Mouse (Mus musculus) hindbrain, embryonic 12.5 days (tissue): ENCODE measurements around the gene Slc39a1. TPM values are rescaled to one million over a fixed set of nuclear protein-coding genes. Genes with fewer than 3 reads are reported as not detected.
"Not testable (repeated sequence)": the region's sequence is repeated elsewhere in the genome, so short reads cannot be mapped to it uniquely, and the experiment has no call there.

Experiments used
- ATAC-seq: fragments of 200-750 bp; cut with Nextera tagmentation; 2 replicates; pipeline ENCODE4 v1.8.0; 2017; ENCODE audit warnings: moderate TSS enrichment; ENCODE audit not compliant: low FRiP score
- H3K27ac ChIP-seq: fragments of 300-500 bp; sonication (generic); 2 replicates; pipeline ENCODE4 v1.5.1; 2016; ENCODE audit warnings: mild to moderate bottlenecking
- H3K27me3 ChIP-seq: fragments of 300-500 bp; sonication (generic); 2 replicates; pipeline ENCODE4 v1.6.1; 2016; ENCODE audit warnings: mild to moderate bottlenecking
- H3K36me3 ChIP-seq: fragments of 300-500 bp; sonication (generic); 2 replicates; pipeline ENCODE4 v1.6.1; 2016; ENCODE audit warnings: mild to moderate bottlenecking
- H3K4me1 ChIP-seq: fragments of 300-500 bp; sonication (generic); 2 replicates; pipeline ENCODE4 v1.6.1; 2016
- H3K4me2 ChIP-seq: fragments of 300-500 bp; sonication (generic); replicated peaks from 2 replicates; pipeline ENCODE4 v1.6.1; 2016; ENCODE audit warnings: mild to moderate bottlenecking
- H3K4me3 ChIP-seq: fragments of 300-500 bp; sonication (generic); 2 replicates; pipeline ENCODE4 v1.5.1; 2016; ENCODE audit warnings: mild to moderate bottlenecking
- H3K9ac ChIP-seq: fragments of 300-500 bp; sonication (generic); 2 replicates; pipeline ENCODE4 v1.6.1; 2016; ENCODE audit warnings: mild to moderate bottlenecking, moderate library complexity
- H3K9me3 ChIP-seq: fragments of 300-500 bp; sonication (generic); replicated peaks from 2 replicates; pipeline ENCODE4 v1.6.1; 2016; ENCODE audit warnings: mild to moderate bottlenecking
- WGBS: fragments of 180-500 bp; shearing (Covaris S2); methylation state at CpG from one replicate; pipeline ENCODE4 v1.1.7; 2016; 5-methylcytosine and 5-hydroxymethylcytosine counted together
- polyA plus RNA-seq: library from polyadenylated mRNA; unstranded; fragments of >200 nt; fragmentation: Nextera tagmentation; extraction: Ambion mirVana; gene quantifications from 2 replicates; pipeline ENCODE4 v1.2.1, GENCODE M21; 2016

The Slc39a1 gene
- polyA plus RNA-seq, 1 experiment from 2014 or later, result 46.9 TPM

- H3K36me3 ChIP-seq, result peaks cover 49% of the 10 kb centered on the region
- WGBS, result 95% methylated on average over 22 of the region's 22 CpGs
- ATAC-seq, result no peak
- H3K4me3 ChIP-seq, result no peak overlapping the region
- H3K9ac ChIP-seq, result no peak overlapping the region
- no peak overlapping the region for H3K27ac ChIP-seq
- H3K4me2 ChIP-seq, result no peak overlapping the region
- H3K4me1 ChIP-seq, result no peaks in the 10 kb centered on the region
- no peaks in the 10 kb centered on the region for H3K27me3 ChIP-seq
- no peaks in the 10 kb centered on the region for H3K9me3 ChIP-seq
Measured at GRCm38 (mm10) chr3:90273855-90274254, 25.9 kb downstream of the Slc39a1 start.

DNA sequence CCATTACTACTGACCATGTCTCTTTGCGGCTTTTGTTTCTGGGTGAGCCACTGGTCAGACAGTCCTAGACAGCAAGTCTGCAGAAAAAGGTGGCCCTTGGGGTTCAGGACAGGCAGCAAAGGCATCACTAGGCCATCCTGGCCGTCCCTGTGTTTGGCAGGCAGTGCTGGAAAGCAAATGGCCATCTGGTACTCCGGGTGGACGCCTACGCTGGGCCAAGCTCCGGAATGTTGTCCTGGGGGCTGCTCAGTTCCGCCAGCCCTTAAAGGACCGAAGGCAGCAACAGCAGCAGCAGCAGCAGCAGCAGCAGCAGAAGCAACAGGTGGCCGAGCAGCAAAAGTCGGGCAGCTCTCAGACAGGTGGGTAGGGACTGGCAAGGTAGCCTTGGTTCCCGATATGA is 27.3 kb downstream of the Slc39a1 start:
- H3K27me3 ChIP-seq, result no peaks in the 10 kb centered on the region
- peaks cover 63% of the 10 kb centered on the region for H3K36me3 ChIP-seq
- no peak overlapping the region for H3K4me2 ChIP-seq
- ATAC-seq, result no peak
- no peak overlapping the region for H3K4me3 ChIP-seq
- WGBS, result 94% methylated on average over 11 of the region's 11 CpGs
- H3K27ac ChIP-seq, result no peak overlapping the region
- no peak overlapping the region for H3K9ac ChIP-seq
- no peaks in the 10 kb centered on the region for H3K9me3 ChIP-seq
- no peaks in the 10 kb centered on the region for H3K4me1 ChIP-seq

DNA sequence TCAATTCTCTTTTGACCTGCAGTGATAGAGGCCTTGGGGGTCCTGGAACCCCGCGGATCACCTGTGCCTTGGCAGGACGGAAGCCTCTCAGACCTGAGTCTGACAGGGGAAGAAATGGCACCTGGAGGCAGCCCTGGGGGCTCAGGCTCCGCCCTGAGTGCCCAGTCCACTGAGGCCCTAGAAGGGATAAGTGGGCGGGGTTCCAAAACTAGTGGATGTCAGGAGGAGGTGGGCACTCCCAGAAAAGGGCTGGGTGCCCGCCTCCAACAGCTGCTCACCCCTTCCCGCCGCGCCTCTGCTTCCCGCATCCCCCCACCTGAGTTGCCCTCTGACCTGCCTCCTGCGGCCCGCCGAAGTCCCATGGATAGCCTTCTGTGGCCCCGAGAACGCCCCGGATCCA is 28.9 kb downstream of the Slc39a1 start:
- peaks cover 70% of the 10 kb centered on the region for H3K36me3 ChIP-seq
- H3K4me1 ChIP-seq, result no peaks in the 10 kb centered on the region
- H3K4me3 ChIP-seq, result no peak overlapping the region
- H3K27me3 ChIP-seq, result no peaks in the 10 kb centered on the region
- 46% methylated on average over 16 of the region's 16 CpGs for WGBS
- no peaks in the 10 kb centered on the region for H3K9me3 ChIP-seq
- H3K4me2 ChIP-seq, result no peak overlapping the region
- ATAC-seq, result no peak
- no peak overlapping the region for H3K9ac ChIP-seq
- H3K27ac ChIP-seq, result no peak overlapping the region

DNA sequence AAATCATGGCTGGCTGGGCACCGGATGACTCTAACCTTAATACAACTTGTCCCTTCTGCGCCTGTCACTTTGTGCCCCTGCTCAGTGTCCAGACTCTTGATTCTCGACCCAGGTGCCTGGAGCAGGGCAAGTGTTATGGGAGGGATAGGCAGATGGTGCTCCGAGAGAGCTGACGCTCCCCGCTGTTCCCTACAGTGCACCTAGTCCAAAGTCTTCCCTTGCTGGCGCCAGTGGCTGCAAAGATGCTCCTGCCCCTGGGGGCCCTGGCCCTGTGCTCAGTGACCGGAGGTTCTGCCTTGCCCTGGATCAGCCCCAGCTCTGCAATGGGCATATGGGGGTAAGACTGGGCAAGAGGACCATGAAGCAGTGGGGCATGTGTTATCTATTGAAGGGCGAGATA is 29.8 kb downstream of the Slc39a1 start:
- WGBS, result 92% methylated on average over 9 of the region's 9 CpGs
- ATAC-seq, result no peak
- Histone ChIP-seq H3K4me3 (no peak overlapping the region), H3K27ac (no peak overlapping the region), H3K4me2 (no peak overlapping the region), H3K9me3 (no peaks in the 10 kb centered on the region), H3K27me3 (no peaks in the 10 kb centered on the region), H3K36me3 (peaks cover 64% of the 10 kb centered on the region), H3K4me1 (no peaks in the 10 kb centered on the region), H3K9ac (no peak overlapping the region)

DNA sequence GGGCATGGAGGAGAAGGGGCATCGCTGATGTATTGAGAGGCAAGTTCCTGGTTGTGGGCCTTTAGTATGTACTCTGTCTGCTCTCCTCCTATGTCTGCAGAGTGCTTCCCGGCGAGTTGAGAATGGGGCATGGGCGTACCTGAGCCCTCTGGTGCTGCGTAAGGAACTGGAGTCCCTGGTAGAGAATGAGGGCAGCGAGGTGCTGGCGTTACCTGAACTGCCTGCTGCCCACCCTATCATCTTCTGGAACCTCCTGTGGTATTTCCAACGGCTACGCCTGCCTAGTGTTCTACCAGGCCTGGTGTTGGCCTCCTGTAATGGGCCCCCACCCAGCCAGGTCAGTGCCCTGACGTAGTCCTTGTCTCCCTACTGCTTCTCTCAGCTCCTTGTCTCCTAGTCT is 30.2 kb downstream of the Slc39a1 start:
- no peak overlapping the region for H3K4me3 ChIP-seq
- no peaks in the 10 kb centered on the region for H3K27me3 ChIP-seq
- no peak overlapping the region for H3K27ac ChIP-seq
- no peaks in the 10 kb centered on the region for H3K4me1 ChIP-seq
- no peak overlapping the region for H3K4me2 ChIP-seq
- 99% methylated on average over 10 of the region's 10 CpGs for WGBS
- ATAC-seq, result no peak
- no peaks in the 10 kb centered on the region for H3K9me3 ChIP-seq
- no peak overlapping the region for H3K9ac ChIP-seq
- peaks cover 61% of the 10 kb centered on the region for H3K36me3 ChIP-seq

- 92% methylated on average over 9 of the region's 9 CpGs for WGBS
- H3K9ac ChIP-seq, result no peak overlapping the region
- no peak for ATAC-seq
- H3K36me3 ChIP-seq, result peaks cover 52% of the 10 kb centered on the region
- no peak overlapping the region for H3K27ac ChIP-seq
- H3K9me3 ChIP-seq, result no peaks in the 10 kb centered on the region
- no peak overlapping the region for H3K4me3 ChIP-seq
- no peak overlapping the region for H3K4me2 ChIP-seq
- H3K4me1 ChIP-seq, result no peaks in the 10 kb centered on the region
- no peaks in the 10 kb centered on the region for H3K27me3 ChIP-seq
Measured at GRCm38 (mm10) chr3:90279216-90279615, 31.2 kb downstream of the Slc39a1 start.

GRCm38 (mm10) chr3:90279743-90280142 is 31.8 kb downstream of the Slc39a1 start:
- H3K9ac ChIP-seq, result no peak overlapping the region
- WGBS, result 96% methylated on average over 7 of the region's 7 CpGs
- peaks cover 52% of the 10 kb centered on the region for H3K36me3 ChIP-seq

GRCm38 (mm10) chr3:90280708-90281107 is 32.7 kb downstream of the Slc39a1 start:
- H3K36me3 ChIP-seq, result peaks cover 48% of the 10 kb centered on the region
- WGBS, result 89% methylated on average over 9 of the region's 9 CpGs

More at GRCm38 (mm10) chr3:90279743-90280142, 31.8 kb downstream of the Slc39a1 start:
- Histone ChIP-seq H3K4me3 (no peak overlapping the region), H3K9me3 (no peaks in the 10 kb centered on the region), H3K4me1 (no peaks in the 10 kb centered on the region), H3K27me3 (no peaks in the 10 kb centered on the region), H3K4me2 (no peak overlapping the region), H3K27ac (no peak overlapping the region)
- ATAC-seq, result no peak

GRCm38 (mm10) chr3:90284150-90284549 is 36.2 kb downstream of the Slc39a1 start:
- WGBS, result 93% methylated on average over 2 of the region's 2 CpGs
- peaks cover 19% of the 10 kb centered on the region for H3K36me3 ChIP-seq
- ATAC-seq, result no peak

More at GRCm38 (mm10) chr3:90280708-90281107, 32.7 kb downstream of the Slc39a1 start:
- Histone ChIP-seq H3K9ac (no peak overlapping the region), H3K27me3 (no peaks in the 10 kb centered on the region), H3K27ac (no peak overlapping the region), H3K4me3 (no peak overlapping the region), H3K4me1 (no peaks in the 10 kb centered on the region), H3K9me3 (no peaks in the 10 kb centered on the region), H3K4me2 (no peak overlapping the region)
- no peak for ATAC-seq

DNA sequence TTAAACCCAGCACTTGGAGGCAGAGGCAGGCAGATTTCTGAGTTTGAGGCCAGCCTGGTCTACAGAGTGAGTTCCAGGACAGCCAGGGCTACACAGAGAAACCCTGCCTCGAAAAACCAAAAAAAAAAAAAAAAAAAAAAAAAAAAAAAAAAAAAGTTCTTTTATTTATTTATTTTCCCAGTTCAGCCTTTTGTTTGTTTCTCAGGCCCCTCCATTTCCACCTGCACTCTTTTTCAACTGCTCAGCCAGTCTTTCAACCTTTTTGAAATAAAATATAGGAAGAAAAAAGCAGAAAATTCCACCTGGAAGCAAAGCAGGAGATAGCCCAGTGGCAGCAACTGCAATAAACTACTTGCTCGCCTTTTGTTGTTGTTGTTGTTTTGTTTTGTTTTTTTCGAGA is 41.4 kb downstream of the Slc39a1 start:
- H3K4me2 ChIP-seq, H3K27me3 ChIP-seq, ATAC-seq, H3K9ac ChIP-seq, H3K36me3 ChIP-seq, H3K9me3 ChIP-seq, H3K4me3 ChIP-seq, H3K27ac ChIP-seq, H3K4me1 ChIP-seq: not testable (repeated sequence)
- WGBS, result 79% methylated on average over 3 of the region's 3 CpGs

More at GRCm38 (mm10) chr3:90284150-90284549, 36.2 kb downstream of the Slc39a1 start:
- H3K27me3 ChIP-seq, result no peaks in the 10 kb centered on the region
- H3K4me3 ChIP-seq, result no peak overlapping the region
- H3K27ac ChIP-seq, result no peak overlapping the region
- H3K4me2 ChIP-seq, result no peak overlapping the region
- no peaks in the 10 kb centered on the region for H3K4me1 ChIP-seq
- H3K9ac ChIP-seq, result no peak overlapping the region
- H3K9me3 ChIP-seq, result no peaks in the 10 kb centered on the region

- Histone ChIP-seq H3K4me1 (peaks cover 19% of the 10 kb centered on the region), H3K9ac (no peak overlapping the region), H3K36me3 (no peaks in the 10 kb centered on the region), H3K27me3 (no peaks in the 10 kb centered on the region), H3K27ac (no peak overlapping the region), H3K9me3 (no peaks in the 10 kb centered on the region), H3K4me2 (no peak overlapping the region), H3K4me3 (no peak overlapping the region)
- WGBS, result 69% methylated on average over 1 of the region's 1 CpGs
- ATAC-seq, result no peak
Measured at GRCm38 (mm10) chr3:90290602-90291001, 42.6 kb downstream of the Slc39a1 start.

DNA sequence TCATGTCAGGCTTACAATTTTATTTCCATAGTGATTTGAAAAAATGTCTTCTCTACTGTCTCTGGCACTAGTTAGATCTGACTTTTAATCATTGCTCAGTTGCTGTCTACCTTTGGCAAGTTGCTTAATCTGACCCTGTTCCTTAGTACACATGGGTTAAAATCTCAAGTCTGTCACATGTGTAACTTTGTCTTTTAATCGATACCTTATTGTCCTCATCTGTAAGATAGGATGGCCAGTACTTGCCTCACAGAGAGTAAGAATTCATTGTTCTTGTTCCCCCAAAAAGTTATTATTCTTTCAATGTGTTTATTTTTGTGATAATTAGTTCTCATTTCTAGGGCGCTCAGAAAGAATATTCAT is 44.0 kb downstream of the Slc39a1 start:
- no peaks in the 10 kb centered on the region for H3K9me3 ChIP-seq
- peak overlapping the region; percentile 69 for H3K9ac ChIP-seq
- H3K27ac ChIP-seq, result peak overlapping the region; percentile 91
- peak overlapping the region; percentile 64 for H3K4me2 ChIP-seq
- WGBS, result 40% methylated on average over 2 of the region's 2 CpGs
- no peaks in the 10 kb centered on the region for H3K27me3 ChIP-seq
- H3K4me3 ChIP-seq, result peak overlapping the region; percentile 88
- H3K4me1 ChIP-seq, result peaks cover 22% of the 10 kb centered on the region
- ATAC-seq, result no peak
- H3K36me3 ChIP-seq, result no peaks in the 10 kb centered on the region

- H3K36me3 ChIP-seq, result no peaks in the 10 kb centered on the region
- H3K4me1 ChIP-seq, result peaks cover 22% of the 10 kb centered on the region
- no peaks in the 10 kb centered on the region for H3K9me3 ChIP-seq
- peak within 1 kb of the TSS; percentile 96 for H3K9ac ChIP-seq
- peak within 1 kb of the TSS; percentile 99 for H3K27ac ChIP-seq
- peak within 1 kb of the TSS; percentile 90 for H3K4me2 ChIP-seq
- H3K27me3 ChIP-seq, result no peaks in the 10 kb centered on the region
- WGBS, result 1% methylated on average over 45 of the region's 47 CpGs
- ATAC-seq, result peak; percentile 99
- peak within 1 kb of the TSS; percentile 88 for H3K4me3 ChIP-seq
Measured at GRCm38 (mm10) chr3:90292345-90293275, 44.6 kb downstream of the Slc39a1 start, which contains the start of gene Gatad2b. TSS of gene Gatad2b (plus strand) at chr3:90293178.
